Comparison of ENCODE assay signal across 8 mouse cellular contexts in the genomic region with DNA sequence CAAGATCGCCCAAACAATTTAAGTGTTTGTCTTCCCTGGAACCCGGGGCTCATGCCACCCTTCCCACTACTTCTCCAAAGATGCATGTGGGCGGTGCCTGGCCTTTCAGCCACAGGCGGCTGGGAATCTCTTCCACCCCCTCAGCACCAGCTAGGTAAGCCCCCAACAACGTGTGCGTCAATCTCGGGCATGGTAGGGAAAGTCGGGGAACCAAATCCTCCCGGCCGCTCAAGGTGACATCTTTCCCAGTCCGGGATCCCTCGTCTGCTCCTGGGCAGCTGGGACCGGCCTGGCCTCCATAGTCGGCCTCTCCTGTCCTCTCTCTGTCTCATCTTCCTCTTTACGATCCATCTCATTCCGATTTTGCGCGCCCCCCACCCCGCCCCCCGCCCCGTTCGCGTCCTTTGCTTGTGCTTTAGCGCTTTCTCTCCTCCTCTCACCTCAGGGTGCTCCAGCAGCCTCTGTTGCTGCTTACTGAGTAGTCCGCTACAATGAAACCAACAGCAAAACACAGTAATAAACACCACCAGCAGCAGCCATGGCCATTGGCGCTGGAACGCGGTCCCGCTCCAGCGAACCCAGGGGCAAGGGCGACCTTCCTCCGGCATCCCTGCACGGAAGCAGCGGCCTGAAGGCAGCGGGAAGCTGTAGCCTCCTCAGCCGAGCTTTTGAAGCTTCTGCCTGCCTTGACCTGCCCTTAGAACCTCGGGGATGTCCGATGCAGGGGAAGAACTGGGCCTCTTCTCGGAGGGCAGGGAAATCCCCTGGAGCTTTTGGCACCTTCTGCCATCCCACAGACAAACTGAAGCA. TPM values are rescaled to one million over a fixed set of nuclear protein-coding genes. Genes with fewer than 3 reads are reported as not detected.
A peak's percentile ranks its signal among the peaks of the same experiment; 100 is the strongest.
DNase-seq lines count a peak whose midpoint lies in the region; ATAC-seq lines count a peak whose summit lies in the region.

Gene Cd70 (minus strand): TSS at position 784 of the 810 bp plus-strand sequence.

- no peak within 1 kb of the TSS for H3K9ac ChIP-seq in liver, embryonic 11.5 days (ENCODE audit: low read depth, low read length)
- H3K9ac ChIP-seq in forebrain, embryonic 16.5 days (replicated peaks; ENCODE audit: low read depth, low read length): peak within 1 kb of the TSS; percentile 10
- peak within 1 kb of the TSS; percentile 54 for H3K9ac ChIP-seq in midbrain, embryonic 12.5 days (replicated peaks)

- H3K9me3 ChIP-seq in liver, embryonic 11.5 days (ENCODE audit: control insufficient read depth, low read length): no peaks in the 10 kb centered on the region
- no peaks in the 10 kb centered on the region for H3K9me3 ChIP-seq in forebrain, embryonic 16.5 days (ENCODE audit: control insufficient read depth, low read length)
- no peaks in the 10 kb centered on the region for H3K9me3 ChIP-seq in midbrain, embryonic 12.5 days

- H3K36me3 ChIP-seq in liver, embryonic 11.5 days (ENCODE audit: control insufficient read depth, insufficient read depth, low read length): no peaks in the 10 kb centered on the region
- no peaks in the 10 kb centered on the region for H3K36me3 ChIP-seq in forebrain, embryonic 16.5 days (ENCODE audit: control insufficient read depth, insufficient read depth)
- H3K36me3 ChIP-seq in midbrain, embryonic 12.5 days: no peaks in the 10 kb centered on the region

- DNase-seq in liver, embryonic 11.5 days (ENCODE audit: low spot score): peak; percentile 37
- no peak for DNase-seq in liver
- peak; percentile 32 to 51 for DNase-seq in cerebellum, postnatal 10 days
- DNase-seq in thymus, adult 18-20 months: no peak
- no peak for DNase-seq in frontal cortex, postnatal 25 days (ENCODE audit: low spot score in 2 of 2)
- DNase-seq in urinary bladder, postnatal 10 days (ENCODE audit: low spot score): no peak

- no peaks in the 10 kb centered on the region for H3K4me1 ChIP-seq in liver, embryonic 11.5 days (replicated peaks; ENCODE audit: control insufficient read depth, insufficient read depth, low read length)
- H3K4me1 ChIP-seq in forebrain, embryonic 16.5 days (replicated peaks; ENCODE audit: control insufficient read depth, insufficient read depth, low read length): 0 out of 2 replicates have a peak, but pooled peaks cover 2% of the 10 kb centered on the region
- peaks cover 8% of the 10 kb centered on the region for H3K4me1 ChIP-seq in midbrain, embryonic 12.5 days

- no peak for ATAC-seq in liver, embryonic 11.5 days (replicated peaks; ENCODE audit: low FRiP score)
- ATAC-seq in forebrain, embryonic 16.5 days: no peak
- peak; percentile 30; the same call in 1 of the 2 replicates for ATAC-seq in midbrain, embryonic 12.5 days (ENCODE audit: low FRiP score, low read depth)

- peaks cover 52% of the 10 kb centered on the region for H3K27me3 ChIP-seq in liver, embryonic 11.5 days (replicated peaks; ENCODE audit: control insufficient read depth, insufficient read depth, low read length)
- H3K27me3 ChIP-seq in forebrain, embryonic 16.5 days (replicated peaks; ENCODE audit: control insufficient read depth, insufficient read depth, low read length): peaks cover 22% of the 10 kb centered on the region
- H3K27me3 ChIP-seq in midbrain, embryonic 12.5 days: peaks cover 46% of the 10 kb centered on the region

- peak within 1 kb of the TSS; percentile 22 for H3K4me3 ChIP-seq in liver, embryonic 11.5 days (ENCODE audit: low read depth, low read length)
- H3K4me3 ChIP-seq in forebrain, embryonic 16.5 days (replicated peaks; ENCODE audit: low read length): peak within 1 kb of the TSS; percentile 37
- H3K4me3 ChIP-seq in midbrain, embryonic 12.5 days: peak within 1 kb of the TSS; percentile 36

- WGBS in liver, embryonic 11.5 days: 6% methylated on average over 38 of the region's 39 CpGs
- 2% methylated on average over 39 of the region's 39 CpGs for WGBS in forebrain, embryonic 16.5 days
- WGBS in midbrain, embryonic 12.5 days: 1% methylated on average over 37 of the region's 39 CpGs

- H3K4me2 ChIP-seq in liver, embryonic 11.5 days: peak within 1 kb of the TSS; percentile 42
- peak within 1 kb of the TSS; percentile 56 for H3K4me2 ChIP-seq in forebrain, embryonic 16.5 days (ENCODE audit: low read length)
- peak within 1 kb of the TSS; percentile 62 for H3K4me2 ChIP-seq in midbrain, embryonic 12.5 days (replicated peaks)

- H3K27ac ChIP-seq in liver, embryonic 11.5 days (ENCODE audit: low read depth, low read length): no peak within 1 kb of the TSS
- no peak within 1 kb of the TSS for H3K27ac ChIP-seq in forebrain, embryonic 16.5 days (ENCODE audit: low read length)
- no peak within 1 kb of the TSS for H3K27ac ChIP-seq in midbrain, embryonic 12.5 days (replicated peaks)

RNA-seq across cellular contexts. Expression of gene Cd70, which starts in this region (rescaled TPM):
- polyA plus RNA-seq in liver, embryonic 11.5 days (2014; fragmentation: Nextera tagmentation; extraction: Ambion mirVana): not detected in 2 replicates
- polyA plus RNA-seq in forebrain, embryonic 16.5 days (2015; fragmentation: Nextera tagmentation; extraction: Ambion mirVana): 0.30 TPM in 1 of 2 replicates, not detected in the other
- polyA plus RNA-seq in midbrain, embryonic 12.5 days (2016; fragmentation: Nextera tagmentation; extraction: Ambion mirVana): 0.29 and 0.38 TPM in 2 replicates

Comparison
In these comparisons a context has a peak if more than half of its experiments do, and no peak if none do; other contexts are left out.
1. Peak in DNase-seq, H3K4me3 ChIP-seq and H3K4me2 ChIP-seq in liver, embryonic 11.5 days; RNA of the gene not detected or under 1 TPM.
2. Peak in ATAC-seq, H3K4me3 ChIP-seq, H3K9ac ChIP-seq and H3K4me2 ChIP-seq in midbrain, embryonic 12.5 days; RNA of the gene not detected or under 1 TPM.
3. DNase-seq: peak in cerebellum, postnatal 10 days (2 of 2); none in liver (single experiment), thymus, adult 18-20 months (0 of 2), frontal cortex, postnatal 25 days (0 of 2) and urinary bladder, postnatal 10 days (single experiment).
4. Peak in every context shown above with its lines, with median percentiles within 50 percentile points of each other: H3K4me2 ChIP-seq and H3K4me3 ChIP-seq.